ENCODE assay signal across 15 mouse cellular contexts in the genomic region with DNA sequence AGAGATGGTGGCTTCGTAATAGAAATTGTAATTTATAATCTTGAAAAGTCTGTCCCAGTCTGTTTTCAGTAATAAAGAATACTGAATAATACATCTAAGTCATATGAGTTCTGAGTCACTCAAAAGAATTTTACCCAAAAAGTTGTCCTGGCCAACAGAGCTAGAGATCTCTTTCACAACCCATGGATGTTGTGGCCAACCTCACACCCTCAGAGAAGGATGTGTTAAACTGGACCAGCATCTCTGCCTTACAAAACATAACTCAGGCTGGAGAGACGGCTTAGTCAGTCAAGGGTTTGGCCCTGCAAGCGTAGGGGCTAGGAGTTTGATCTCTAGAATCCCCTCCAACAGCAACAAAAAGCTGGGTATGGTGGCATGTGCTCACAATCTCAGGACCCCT.
"Had no signal": no experiment of that assay in that cellular context is flagged by ENCODE, and none has a peak within 500 bp of the region (broad histone marks: within the 10 kb centered on the region; RNA-seq: fewer than 3 reads in every experiment).

No protein-coding gene starts in this region.

- H3K9ac ChIP-seq: limb, embryonic 12.5 days; liver, embryonic 13.5 days; liver, postnatal 0 days; midbrain, embryonic 15.5 days; neural tube, embryonic 12.5 days had no signal

- H3K27ac ChIP-seq: layer of hippocampus, adult 2 months; limb, embryonic 12.5 days; liver, embryonic 13.5 days; macrophage; midbrain, embryonic 15.5 days; neural tube, embryonic 12.5 days had no signal

- H3K4me3 ChIP-seq: layer of hippocampus, adult 2 months; limb, embryonic 12.5 days; liver, embryonic 13.5 days; megakaryocyte, embryonic 14.5 days; midbrain, embryonic 15.5 days; neural tube, embryonic 12.5 days had no signal

- DNase-seq: kidney, postnatal 10 days; kidney, postnatal 4 days; liver; liver, embryonic 13.5 days; liver, postnatal 0 days; spleen, adult 18-20 months; thymus, adult 2 months; thymus, postnatal 25 days had no signal

- H3K4me1 ChIP-seq: limb, embryonic 12.5 days; liver, embryonic 13.5 days had no signal

- H3K36me3 ChIP-seq: limb, embryonic 12.5 days; liver, embryonic 13.5 days; midbrain, embryonic 15.5 days; neural tube, embryonic 12.5 days had no signal

- H3K27me3 ChIP-seq: limb, embryonic 12.5 days; liver, embryonic 13.5 days; megakaryocyte, embryonic 14.5 days; midbrain, embryonic 15.5 days; neural tube, embryonic 12.5 days had no signal

- ATAC-seq: liver, postnatal 0 days; midbrain, embryonic 15.5 days had no signal

- H3K4me2 ChIP-seq: limb, embryonic 12.5 days; liver, embryonic 13.5 days; midbrain, embryonic 11.5 days; midbrain, embryonic 15.5 days; neural tube, embryonic 12.5 days had no signal

- H3K9me3 ChIP-seq: limb, embryonic 12.5 days; liver, embryonic 13.5 days; megakaryocyte, embryonic 14.5 days; midbrain, embryonic 15.5 days; neural tube, embryonic 12.5 days had no signal
